ENCODE assay signal across 9 mouse cellular contexts in genomic region chr9:40333649-40334396, GRCm38 (mm10).
DNase-seq lines count a peak whose midpoint lies in the region; ATAC-seq and TF ChIP-seq lines count a peak whose summit lies in the region.
"Had no signal": no experiment of that assay in that cellular context is flagged by ENCODE, and none has a peak within 500 bp of the region (broad histone marks: within the 10 kb centered on the region; RNA-seq: fewer than 3 reads in every experiment).

No protein-coding gene starts in this region.

- peak; percentile 66 for TF ChIP-seq CTCF in G1E (IDR thresholded peaks at IDR 0.05; ENCODE audit: low read depth, low read length)

- no peaks in the 10 kb centered on the region for H3K36me3 ChIP-seq in kidney, embryonic 16.5 days (ENCODE audit: insufficient read depth, low read length)
- no peaks in the 10 kb centered on the region for H3K36me3 ChIP-seq in G1E (replicated peaks)
- H3K36me3 ChIP-seq: midbrain, embryonic 12.5 days had no signal

- H3K4me1 ChIP-seq in kidney, embryonic 16.5 days (ENCODE audit: insufficient read depth, low read length): 0 out of 2 replicates have a peak, but pooled peaks cover 4% of the 10 kb centered on the region
- no peaks in the 10 kb centered on the region for H3K4me1 ChIP-seq in G1E (ENCODE audit: insufficient read depth, low read depth, low read length)

- H3K4me3 ChIP-seq in kidney, embryonic 16.5 days (ENCODE audit: low read length): no peak overlapping the region
- H3K4me3 ChIP-seq in G1E (ENCODE audit: low read depth, low read length): no peak overlapping the region
- H3K4me3 ChIP-seq: midbrain, embryonic 12.5 days had no signal

- H3K9me3 ChIP-seq in kidney, embryonic 16.5 days (ENCODE audit: low read length): no peaks in the 10 kb centered on the region
- peaks cover 40% of the 10 kb centered on the region for H3K9me3 ChIP-seq in G1E (replicated peaks)
- H3K9me3 ChIP-seq: midbrain, embryonic 12.5 days had no signal

- DNase-seq in kidney, adult 18-20 months: peak; percentile 74
- DNase-seq in G1E (ENCODE audit: low spot score): no peak
- peak; percentile 93 for DNase-seq in cerebellum, adult 8-10 months
- DNase-seq in gastrocnemius, postnatal 10 days: peak; percentile 85
- peak; percentile 88 to 92 for DNase-seq in layer of hippocampus, postnatal 14 days (ENCODE audit: low spot score in 2 of 2)
- peak; percentile 64 for DNase-seq in thymus, postnatal 25 days

- 52% methylated on average over 9 of the region's 9 CpGs for WGBS in kidney, embryonic 16.5 days

- H3K27ac ChIP-seq in kidney, embryonic 16.5 days (ENCODE audit: low read length): no peak overlapping the region
- H3K27ac ChIP-seq: midbrain, embryonic 12.5 days had no signal

- no peak overlapping the region for H3K9ac ChIP-seq in kidney, embryonic 16.5 days (replicated peaks; ENCODE audit: low read length)
- H3K9ac ChIP-seq: midbrain, embryonic 12.5 days had no signal

- no peaks in the 10 kb centered on the region for H3K27me3 ChIP-seq in kidney, embryonic 16.5 days (ENCODE audit: insufficient read depth, low read length)
- H3K27me3 ChIP-seq in G1E (ENCODE audit: insufficient read depth, low read length): no peaks in the 10 kb centered on the region
- H3K27me3 ChIP-seq: midbrain, embryonic 12.5 days had no signal

- no peak for ATAC-seq in kidney, embryonic 16.5 days (ENCODE audit: low FRiP score, low TSS enrichment)
- ATAC-seq in G1E (ENCODE audit: extremely low read depth, insufficient number of reproducible peaks, low FRiP score, poor library complexity, severe bottlenecking): no peak
- peak; percentile 69 for ATAC-seq in monocyte, adult 5-6 weeks (replicated peaks; ENCODE audit: insufficient number of reproducible peaks, low FRiP score, low TSS enrichment, poor library complexity, severe bottlenecking)

- H3K4me2 ChIP-seq in kidney, embryonic 16.5 days (replicated peaks; ENCODE audit: low read depth, low read length): no peak overlapping the region
- H3K4me2 ChIP-seq: midbrain, embryonic 12.5 days had no signal
